Mouse (Mus musculus) MN1 (cell line): ENCODE measurements around the gene 4933405L10Rik.

ENCODE experiments used
- DNase-seq: peaks from one replicate; pipeline ENCODE4 v3.0.0-alpha.2; 2016; ENCODE audit warnings: low spot score

Gene 4933405L10Rik

GRCm38 (mm10) chr8:105707498-105708403 lies at the start of gene 4933405L10Rik, which contains the start of gene Enkd1:
TSS of gene 4933405L10Rik (plus strand) at chr8:105707655.
TSS of gene Enkd1 (minus strand) at chr8:105708210.
- DNase-seq = peak; percentile 92

GRCm38 (mm10) chr8:105661167-105661566 lies 46.3 kb upstream of the 4933405L10Rik start:
- DNase-seq = no peak

- peak; percentile 20 for DNase-seq
These were observed 29.6 kb upstream of the 4933405L10Rik start for GRCm38 (mm10) chr8:105677891-105678290.

GRCm38 (mm10) chr8:105685325-105685724 lies 22.1 kb upstream of the 4933405L10Rik start:
- no peak for DNase-seq

GRCm38 (mm10) chr8:105685796-105686308 lies 21.6 kb upstream of the 4933405L10Rik start, which contains the start of gene Carmil2:
TSS of gene Carmil2 (plus strand) at chr8:105686274.
- DNase-seq = peak; percentile 36

- no peak for DNase-seq
These were observed 20.9 kb upstream of the 4933405L10Rik start for GRCm38 (mm10) chr8:105686551-105686950.

- no peak for DNase-seq
These were observed 19.9 kb upstream of the 4933405L10Rik start for GRCm38 (mm10) chr8:105687512-105687911.

GRCm38 (mm10) chr8:105688242-105688752 lies 19.2 kb upstream of the 4933405L10Rik start:
- DNase-seq = no peak

GRCm38 (mm10) chr8:105689256-105689982 lies 18.0 kb upstream of the 4933405L10Rik start:
- no peak for DNase-seq

GRCm38 (mm10) chr8:105689983-105690360 lies 17.5 kb upstream of the 4933405L10Rik start:
- DNase-seq = no peak

GRCm38 (mm10) chr8:105690978-105691377 lies 16.5 kb upstream of the 4933405L10Rik start:
- DNase-seq = no peak

- DNase-seq = no peak
These were observed 14.8 kb upstream of the 4933405L10Rik start for GRCm38 (mm10) chr8:105692449-105693182.

- DNase-seq = peak; percentile 72
These were observed 13.8 kb upstream of the 4933405L10Rik start for GRCm38 (mm10) chr8:105693648-105694047.

- DNase-seq = peak; percentile 44
These were observed 13.2 kb upstream of the 4933405L10Rik start for GRCm38 (mm10) chr8:105694051-105694799.

GRCm38 (mm10) chr8:105695080-105695780 lies 12.2 kb upstream of the 4933405L10Rik start:
- no peak for DNase-seq

- no peak for DNase-seq
These were observed 10.2 kb upstream of the 4933405L10Rik start for GRCm38 (mm10) chr8:105697196-105697780.

- no peak for DNase-seq
These were observed 8.7 kb upstream of the 4933405L10Rik start for GRCm38 (mm10) chr8:105698734-105699133.

GRCm38 (mm10) chr8:105699488-105700215 lies 7.8 kb upstream of the 4933405L10Rik start:
- DNase-seq = no peak

GRCm38 (mm10) chr8:105700566-105700965 lies 6.9 kb upstream of the 4933405L10Rik start:
- peak; percentile 60 for DNase-seq
